Mouse (Mus musculus) c-Kit-positive CD71-positive TER-119-negative erythroid progenitor cells, embryonic 14.5 days (primary cell): ENCODE results near the gene Cwc15.

Experiments
- DNase-seq: peaks from one replicate; pipeline ENCODE4 v3.0.0-alpha.2; 2013; ENCODE audit warnings: low read depth

Cwc15 gene

DNA sequence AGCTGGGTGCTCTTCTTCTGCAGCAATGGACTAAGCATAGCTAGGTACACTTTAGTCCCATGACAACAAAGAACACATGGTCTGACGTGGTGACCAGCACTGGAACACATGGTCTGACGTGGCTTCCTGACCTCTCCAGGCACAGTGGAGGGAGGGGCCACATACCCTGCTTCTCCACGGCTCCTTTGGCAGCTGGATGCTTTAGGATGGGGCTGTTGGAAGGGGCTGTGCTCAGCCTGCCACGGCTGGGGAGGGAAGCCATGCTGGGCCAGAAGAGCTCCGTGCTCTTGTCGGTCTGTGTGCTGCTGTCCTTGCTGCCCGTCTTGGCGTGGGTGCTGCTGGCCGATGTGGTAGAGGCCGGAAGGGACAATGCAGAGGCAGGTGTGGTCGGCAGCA, 47.9 kb downstream of the Cwc15 start:
- no peak for DNase-seq

DNA sequence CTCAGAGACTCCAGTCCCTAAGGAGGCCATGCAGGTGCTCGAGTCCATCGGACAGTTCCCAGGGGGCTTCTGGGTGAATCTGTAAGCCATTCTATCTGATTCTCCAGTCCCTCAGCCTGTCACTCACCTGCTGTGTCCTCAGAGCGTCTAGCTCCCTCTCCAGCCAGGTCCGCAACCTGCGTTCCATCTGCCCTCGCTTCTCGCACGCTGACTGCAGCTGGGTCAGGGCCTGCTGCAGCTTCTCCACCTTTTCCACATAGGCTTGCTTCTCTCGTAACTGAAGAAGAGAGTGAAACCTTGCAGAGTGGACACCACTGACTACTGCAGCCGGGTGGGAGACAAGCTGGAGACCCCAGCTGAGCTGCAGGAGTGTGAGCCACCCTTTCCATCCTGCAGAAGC, 57.9 kb downstream of the Cwc15 start:
- DNase-seq: no peak

DNA sequence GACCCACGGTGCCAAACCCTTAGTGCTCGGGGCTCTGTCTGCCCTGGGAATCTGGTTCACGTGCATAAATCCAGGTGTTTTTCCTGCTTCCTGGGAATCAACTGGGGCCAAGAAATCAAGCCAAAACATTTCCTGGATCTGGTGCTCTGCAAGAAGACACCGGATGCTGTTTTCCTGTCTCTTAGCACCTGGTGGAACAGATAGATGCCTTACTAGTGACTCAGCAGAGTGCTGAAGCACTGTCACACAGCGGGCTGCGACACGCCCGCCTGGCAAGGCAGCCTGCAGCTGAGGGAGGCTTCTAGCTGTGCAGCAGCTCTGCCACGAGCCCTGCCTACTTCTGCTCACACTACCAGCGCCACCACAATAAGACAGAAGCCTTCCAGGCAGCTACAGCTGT, 59.0 kb downstream of the Cwc15 start:
- no peak for DNase-seq

DNA sequence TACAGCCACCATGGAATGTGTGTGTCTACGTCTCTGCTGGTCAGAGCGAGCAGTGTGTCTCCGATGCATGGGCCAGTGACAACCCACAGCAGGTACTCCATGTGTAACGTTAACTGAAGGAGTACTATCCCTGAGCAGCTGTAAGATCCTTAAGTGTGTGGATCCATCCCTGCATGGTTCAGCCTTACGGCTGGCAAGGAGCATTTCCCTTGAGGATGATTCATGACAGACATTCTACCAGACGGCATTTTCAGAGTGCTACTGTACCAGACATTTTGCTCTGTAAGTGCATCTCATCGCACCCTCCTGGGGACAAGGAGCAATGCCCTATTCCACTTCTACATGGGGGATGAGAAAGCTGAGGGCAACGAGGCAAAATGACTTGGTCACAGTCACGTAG, 59.6 kb downstream of the Cwc15 start:
- no peak for DNase-seq
